Mouse (Mus musculus) MN1 (cell line): ENCODE measurements around the gene Cend1.
A peak's percentile ranks its signal among the peaks of the same experiment; 100 is the strongest.

Source experiments
- DNase-seq: peaks from one replicate; pipeline ENCODE4 v3.0.0-alpha.2; 2016; ENCODE audit warnings: low spot score

Gene Cend1

DNA sequence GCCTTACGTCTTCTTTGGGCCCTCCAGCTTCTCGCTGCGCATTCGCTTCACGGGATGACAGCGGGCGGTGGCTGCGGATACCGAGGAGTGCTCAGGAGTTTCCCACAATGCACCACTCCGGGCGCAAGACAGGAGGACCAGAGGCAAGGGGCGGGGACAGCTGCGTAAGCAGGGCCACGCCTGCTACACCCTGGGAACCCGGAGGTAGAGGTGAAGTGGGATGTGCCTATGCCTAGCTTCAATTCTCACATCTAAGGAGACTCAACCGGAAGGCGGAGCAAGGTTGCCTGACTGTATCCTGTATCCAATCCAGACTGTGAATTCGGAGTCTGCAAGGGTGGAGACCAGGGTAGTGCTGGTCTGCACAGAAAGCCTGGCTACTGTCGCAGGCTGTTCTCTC lies at the start of gene Cend1:
TSS of gene Cend1 (minus strand) at position 182 of the 400 bp plus-strand sequence.
- DNase-seq, result peak; percentile 93

DNA sequence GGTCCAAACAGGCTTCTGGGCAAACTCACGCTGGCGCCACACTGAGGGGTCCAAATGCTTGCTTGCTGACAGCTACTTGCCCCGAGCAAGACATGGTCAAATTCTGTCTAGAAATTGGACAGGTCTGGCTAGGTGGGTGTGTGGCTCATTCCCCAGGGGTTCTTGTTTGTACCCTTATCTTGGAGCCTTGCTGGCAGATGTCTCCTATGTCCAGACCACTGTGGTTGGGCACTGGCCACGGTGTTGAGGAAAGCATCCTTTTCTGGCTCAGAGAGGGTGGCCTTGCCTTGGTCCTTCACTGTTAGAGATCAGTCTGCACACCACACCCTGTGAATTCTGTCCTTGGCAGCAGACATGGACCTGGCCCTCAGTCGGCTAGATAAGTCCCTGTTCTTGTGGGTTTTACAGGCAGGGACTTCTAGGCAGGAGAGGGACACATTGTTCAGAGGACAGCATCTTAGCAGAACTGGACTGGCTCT lies 49.0 kb upstream of the Cend1 start:
- no peak for DNase-seq

DNA sequence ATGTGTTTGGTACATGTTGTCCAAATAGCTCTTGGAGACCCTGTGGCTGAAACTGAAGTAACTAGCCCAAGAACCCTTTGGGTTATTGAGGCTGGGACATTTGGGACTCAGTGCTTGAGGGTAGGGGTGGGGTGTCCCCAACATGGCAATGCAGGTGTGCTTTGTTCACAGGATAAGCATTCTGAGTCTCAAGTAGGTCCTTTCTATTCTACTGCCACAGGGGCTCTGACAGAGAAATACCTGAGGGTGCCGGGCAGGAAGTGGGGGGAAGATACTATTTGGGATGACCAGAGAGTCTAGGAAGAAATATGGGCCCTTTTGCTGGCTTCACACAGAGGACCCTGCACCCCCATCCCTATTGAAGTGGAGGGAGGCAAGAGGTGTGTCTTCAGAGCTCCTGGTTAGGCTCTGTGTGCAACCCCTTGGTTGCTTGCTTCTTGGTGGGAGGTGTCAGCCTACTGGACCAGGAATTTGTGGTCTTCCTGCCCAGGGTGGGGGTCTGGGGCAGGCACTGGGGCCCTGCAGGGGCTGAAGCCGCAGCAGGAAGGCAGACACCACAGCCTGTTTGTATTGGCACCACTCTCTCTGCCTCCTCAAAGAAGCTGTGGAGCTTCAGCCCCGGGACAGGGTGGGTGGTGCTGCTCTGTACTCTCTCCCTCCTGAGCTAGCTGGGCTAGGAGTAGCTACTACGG lies 48.4 kb upstream of the Cend1 start:
- DNase-seq, result no peak

DNA sequence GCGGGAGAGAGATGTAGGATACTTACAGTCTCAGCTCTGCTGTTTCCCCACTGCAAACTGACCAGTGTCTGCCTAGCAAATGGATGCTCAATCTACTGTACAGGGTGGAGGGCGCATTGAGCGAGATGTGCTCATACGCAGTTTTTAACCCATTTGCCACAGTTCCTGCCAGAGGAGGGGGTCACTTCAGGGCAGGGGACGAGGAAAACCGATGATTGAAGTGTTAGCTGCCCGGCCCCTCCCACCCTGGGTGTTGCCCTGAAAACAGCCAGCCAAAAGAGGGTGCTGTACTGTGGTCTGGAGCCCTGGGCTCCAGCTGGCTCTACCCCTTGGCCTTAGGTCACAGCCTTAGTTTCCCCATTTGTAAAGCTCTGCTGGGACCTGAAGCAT lies 47.7 kb upstream of the Cend1 start:
- no peak for DNase-seq

DNA sequence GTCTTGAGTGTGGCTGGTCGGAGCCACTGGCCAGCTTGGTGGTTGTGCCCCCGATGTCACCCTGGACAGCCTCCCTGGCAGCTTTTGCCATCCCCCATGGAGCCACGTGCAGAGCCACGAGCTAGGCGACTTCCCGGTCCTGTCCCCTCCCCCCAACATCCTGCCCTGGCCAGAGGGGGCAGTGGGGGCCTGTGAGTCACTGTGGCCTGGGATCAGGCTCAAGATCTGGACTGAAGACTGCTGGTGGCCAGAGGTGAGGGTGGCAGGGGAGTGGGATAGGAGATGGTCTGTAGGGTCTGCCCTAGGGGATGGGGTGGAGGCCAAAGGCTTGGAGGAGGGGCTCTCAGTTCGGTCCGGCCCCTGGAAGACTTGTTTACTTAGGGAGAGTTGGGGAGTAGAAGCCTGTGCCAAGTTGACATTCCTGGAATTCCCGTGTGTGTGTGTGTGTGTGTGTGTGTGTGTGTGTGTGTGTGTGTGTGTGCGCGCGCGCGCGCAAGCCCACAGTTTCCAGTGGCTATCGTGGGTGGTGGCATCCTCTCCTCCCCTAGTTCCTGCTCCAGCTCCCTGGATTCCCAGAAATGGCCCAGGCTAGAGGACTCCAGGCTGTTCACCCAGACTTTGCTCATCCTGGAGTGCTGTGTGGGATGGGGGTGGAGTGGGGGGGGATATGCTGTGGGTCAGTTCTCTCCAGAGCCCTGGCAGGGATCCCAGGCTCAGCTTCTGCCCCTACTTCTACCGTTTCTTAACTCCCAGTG lies 47.1 kb upstream of the Cend1 start:
- peak; percentile 86 for DNase-seq

DNA sequence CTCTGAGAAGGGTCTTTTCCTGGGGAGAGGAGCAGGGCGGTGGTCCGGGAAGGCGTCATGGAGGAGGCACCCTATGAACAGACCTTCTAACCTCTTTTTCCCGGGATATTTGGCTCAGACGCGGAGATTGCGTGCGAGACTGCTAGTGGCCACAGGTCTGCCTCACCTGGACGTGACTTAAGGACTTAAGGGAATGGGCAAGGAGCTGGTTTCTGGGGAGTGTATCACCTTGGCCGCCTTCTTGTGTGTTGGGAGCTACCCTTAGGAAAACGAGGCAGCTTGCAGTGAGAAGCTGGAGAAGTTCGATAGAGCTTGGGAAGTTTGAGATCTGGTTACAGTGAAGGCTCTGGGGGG lies 46.5 kb upstream of the Cend1 start:
- DNase-seq, result no peak

DNA sequence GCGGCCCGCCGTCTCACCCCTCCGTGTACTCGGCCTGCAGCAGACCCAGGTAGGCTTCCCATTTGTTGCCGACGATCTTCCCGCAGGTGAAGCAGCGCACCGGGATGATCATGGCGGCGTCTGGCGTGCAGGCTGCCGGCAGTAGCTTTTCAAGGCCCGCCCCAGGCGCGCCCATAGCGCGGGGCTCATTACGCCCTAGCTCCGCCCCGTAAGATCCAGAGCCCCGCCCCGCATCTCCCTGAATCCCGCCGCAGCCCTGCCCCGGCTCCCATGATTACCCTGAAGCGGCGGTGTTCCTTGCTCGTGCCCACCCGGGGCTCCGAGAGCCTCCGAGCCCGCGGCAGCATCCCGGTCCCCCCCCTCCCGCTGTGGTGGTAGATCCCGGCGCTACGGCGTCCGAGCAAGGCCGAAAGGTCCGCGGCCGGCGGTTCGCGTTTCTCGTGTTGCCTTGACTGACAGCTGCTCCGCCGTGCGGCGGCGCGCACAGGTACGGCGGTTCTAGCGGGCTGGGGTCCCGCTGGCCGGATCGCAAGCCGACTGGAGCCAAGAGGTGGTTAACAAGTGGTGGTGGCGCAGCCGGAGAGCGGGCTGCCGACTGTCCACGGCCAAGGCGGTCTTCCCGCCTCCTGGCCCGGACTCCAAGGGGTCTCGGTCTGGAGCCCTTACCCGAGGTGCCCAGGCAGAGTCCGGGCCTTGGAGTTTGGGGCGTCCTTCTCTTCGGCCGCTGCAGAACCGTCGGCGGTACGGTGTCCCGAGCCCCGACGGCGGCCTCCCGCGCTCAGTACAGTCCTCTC lies 45.9 kb upstream of the Cend1 start, which contains the start of the genes Polr2l and Tspan4:
TSS of gene Polr2l (minus strand) at position 122 of the 794 bp plus-strand sequence.
TSS of gene Tspan4 (plus strand) at position 230 of the 794 bp plus-strand sequence.
- DNase-seq, result peak; percentile 89

DNA sequence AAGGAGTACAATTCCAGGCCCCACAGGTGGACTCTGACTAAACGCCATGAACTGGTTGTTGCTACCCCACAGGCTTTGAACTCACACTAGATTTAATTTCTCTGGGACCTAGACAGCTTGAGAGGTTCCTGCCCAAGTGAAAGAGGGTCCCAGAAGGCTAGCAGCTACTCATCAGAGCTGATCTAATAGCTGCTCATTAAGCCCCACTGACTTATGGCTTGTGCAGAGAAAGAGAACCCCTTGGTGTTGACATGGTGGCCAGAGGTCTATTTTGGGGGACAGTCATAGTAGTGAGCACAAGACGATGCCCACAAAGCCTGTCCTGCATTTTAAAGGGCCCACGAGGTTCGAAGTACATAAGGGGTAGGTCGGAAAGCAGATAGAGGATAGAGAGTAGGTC lies 44.9 kb upstream of the Cend1 start:
- no peak for DNase-seq

DNA sequence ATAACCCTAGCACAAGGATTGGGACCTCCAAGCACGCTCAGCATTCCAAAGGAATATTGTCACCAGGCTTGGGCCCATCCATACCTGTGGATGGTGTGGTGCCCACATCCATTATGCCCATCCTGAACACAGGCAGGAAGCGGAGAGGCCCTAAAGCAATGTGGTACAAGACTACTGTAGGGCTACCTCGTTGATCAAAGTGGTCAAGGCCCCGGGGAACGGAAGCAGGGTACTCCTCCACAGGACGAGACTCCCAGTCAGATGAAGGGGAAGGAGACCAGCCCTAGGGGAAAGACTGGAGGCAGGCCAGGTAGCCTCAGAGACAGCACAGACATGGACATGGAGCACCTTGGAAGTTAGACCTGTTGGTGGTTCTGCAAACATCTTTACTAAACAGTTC lies 43.5 kb upstream of the Cend1 start:
- no peak for DNase-seq

DNA sequence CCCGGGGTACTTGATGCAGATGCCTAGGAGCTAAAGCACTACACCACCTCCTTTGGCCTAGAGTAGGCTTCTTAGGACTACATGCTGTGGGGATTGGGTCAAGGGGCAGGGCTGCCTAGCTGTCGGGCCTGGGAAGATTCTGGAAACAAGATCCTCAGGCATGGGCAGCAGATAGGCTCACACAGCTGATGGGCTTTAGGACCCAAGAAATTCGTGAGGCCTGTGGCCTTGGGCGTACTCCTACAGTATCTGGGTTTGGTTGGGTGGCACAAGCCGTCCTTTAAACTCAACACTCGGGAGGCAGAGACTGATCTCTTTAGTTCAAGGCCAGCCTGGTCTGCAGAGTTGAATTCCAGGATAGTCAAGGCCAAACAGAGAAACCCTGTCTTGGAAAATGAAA lies 42.9 kb upstream of the Cend1 start:
- no peak for DNase-seq

DNA sequence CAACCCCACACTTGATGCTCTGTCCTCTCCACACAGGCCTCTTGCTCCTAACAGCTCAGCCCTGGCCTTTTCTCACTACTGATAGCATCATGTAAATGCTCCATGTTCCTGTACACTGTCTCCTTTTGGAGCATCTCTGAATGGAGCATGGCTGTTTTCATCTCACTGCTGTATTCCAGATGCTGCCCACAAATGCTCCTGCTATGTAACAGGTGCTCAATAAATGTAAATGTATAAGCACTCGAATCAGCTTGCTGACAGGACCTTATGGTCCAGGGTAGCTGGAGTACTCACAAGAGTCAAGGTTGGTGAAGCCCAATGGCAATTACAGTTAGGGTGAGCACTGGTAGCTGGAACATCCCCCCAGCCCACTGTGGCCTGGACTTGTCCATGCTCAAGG lies 41.9 kb upstream of the Cend1 start:
- DNase-seq, result no peak

DNA sequence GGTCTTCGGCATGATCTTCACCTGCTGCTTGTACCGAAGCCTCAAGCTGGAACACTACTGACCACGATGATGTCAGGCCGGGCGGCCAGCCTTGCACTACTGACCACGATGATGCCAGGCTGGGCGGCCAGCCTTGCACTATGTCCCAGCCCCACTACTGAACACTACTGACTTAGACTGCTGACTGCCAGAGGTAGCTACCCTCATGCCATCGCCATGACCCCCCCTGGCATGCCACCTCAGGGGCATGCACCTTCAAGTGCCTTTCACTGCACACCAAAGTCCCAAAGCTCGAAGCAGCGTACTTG lies 41.3 kb upstream of the Cend1 start:
- no peak for DNase-seq

DNA sequence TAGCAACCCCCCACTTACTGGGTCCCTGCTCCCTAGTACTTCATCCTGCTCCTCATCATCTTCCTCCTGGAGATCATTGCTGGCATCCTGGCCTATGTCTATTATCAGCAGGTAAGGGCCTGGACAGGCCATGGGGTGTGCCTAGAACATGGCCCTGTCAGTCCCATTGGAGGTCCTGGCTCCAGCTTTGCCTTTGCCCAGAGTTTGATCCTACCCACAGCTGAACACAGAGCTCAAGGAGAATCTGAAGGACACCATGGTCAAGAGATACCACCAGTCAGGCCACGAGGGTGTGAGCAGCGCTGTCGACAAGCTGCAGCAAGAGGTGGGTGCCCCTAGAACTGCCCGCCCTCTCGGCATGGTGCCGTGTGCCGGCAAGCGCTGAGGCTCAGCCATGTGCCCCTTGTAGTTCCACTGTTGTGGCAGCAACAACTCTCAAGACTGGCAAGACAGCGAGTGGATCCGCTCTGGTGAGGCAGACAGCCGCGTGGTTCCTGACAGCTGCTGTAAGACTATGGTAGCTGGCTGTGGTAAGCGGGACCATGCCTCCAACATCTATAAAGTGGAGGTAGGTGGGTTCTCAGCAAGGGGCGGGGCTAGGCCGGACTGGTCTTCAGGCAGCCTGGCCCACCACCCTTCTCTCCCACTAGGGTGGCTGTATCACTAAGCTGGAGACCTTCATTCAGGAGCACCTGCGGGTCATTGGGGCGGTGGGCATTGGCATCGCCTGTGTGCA lies 40.8 kb upstream of the Cend1 start:
- DNase-seq, result no peak

DNA sequence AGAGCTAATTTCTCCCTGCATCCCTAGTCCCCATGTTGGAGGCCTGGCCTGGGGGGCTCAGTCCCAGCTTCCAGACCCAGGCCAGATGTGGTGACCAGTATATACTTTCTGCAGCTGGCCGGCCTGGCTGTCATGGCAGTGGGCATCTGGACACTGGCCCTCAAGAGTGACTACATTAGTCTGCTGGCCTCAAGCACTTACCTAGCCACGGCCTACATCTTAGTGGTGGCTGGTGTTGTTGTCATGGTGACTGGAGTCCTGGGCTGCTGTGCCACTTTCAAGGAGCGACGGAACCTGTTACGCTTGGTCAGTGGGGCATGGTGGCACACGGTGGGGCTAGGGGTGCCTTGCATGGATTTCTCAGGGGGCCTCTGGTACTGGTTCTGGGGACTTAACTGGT lies 40.1 kb upstream of the Cend1 start:
- DNase-seq, result peak; percentile 80

DNA sequence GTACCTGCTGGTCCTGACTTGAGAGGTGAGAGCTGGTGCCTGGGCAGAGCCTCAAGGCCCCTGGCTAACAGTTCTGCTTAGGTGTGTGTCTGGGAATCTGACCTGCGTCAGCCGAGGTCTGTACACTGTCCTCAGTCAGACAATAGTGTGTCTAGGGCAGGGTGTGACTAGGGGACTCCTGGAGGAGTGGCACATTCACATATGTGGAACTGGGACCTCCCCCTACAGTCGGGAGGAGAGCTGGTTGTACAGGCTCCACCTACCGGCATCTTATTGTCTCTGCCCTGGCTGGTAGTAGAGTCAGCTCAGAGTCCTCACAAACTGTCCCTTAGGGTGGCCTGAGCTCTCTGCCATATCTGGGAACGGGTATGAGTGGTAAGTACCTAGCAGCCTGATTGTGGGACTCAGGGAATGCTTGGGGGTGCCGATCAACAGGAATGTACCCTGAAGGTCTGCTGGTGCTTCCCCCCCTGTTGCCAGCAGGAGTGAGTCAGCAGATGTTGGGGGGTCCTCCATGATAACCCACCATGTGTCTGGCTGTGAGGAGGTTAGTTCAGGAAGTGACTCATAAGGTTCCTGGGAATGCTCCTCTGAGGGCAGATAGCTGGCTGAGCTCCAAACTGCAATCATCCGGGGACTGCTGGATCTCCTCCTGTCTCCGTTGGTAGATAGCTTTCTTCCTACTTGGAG lies 39.4 kb upstream of the Cend1 start:
- DNase-seq, result peak; percentile 94

DNA sequence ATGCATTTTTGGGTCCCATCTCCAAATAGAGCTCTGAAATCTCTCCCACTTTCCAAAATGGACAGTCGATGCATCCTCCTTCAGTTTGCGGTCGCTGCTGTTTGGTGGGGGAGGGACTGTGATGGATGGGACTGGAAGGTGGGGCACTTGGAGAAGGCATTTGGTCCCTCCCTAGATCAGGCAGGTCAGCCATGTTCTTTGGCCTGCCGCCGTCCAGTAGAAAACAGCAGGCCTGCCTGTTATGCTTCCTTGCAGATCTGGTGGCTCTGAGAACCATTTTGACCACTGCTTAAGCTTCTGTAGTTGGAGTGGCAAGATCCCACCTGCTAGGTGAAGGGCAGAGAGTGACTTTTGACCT lies 38.9 kb upstream of the Cend1 start:
- DNase-seq, result peak; percentile 55

DNA sequence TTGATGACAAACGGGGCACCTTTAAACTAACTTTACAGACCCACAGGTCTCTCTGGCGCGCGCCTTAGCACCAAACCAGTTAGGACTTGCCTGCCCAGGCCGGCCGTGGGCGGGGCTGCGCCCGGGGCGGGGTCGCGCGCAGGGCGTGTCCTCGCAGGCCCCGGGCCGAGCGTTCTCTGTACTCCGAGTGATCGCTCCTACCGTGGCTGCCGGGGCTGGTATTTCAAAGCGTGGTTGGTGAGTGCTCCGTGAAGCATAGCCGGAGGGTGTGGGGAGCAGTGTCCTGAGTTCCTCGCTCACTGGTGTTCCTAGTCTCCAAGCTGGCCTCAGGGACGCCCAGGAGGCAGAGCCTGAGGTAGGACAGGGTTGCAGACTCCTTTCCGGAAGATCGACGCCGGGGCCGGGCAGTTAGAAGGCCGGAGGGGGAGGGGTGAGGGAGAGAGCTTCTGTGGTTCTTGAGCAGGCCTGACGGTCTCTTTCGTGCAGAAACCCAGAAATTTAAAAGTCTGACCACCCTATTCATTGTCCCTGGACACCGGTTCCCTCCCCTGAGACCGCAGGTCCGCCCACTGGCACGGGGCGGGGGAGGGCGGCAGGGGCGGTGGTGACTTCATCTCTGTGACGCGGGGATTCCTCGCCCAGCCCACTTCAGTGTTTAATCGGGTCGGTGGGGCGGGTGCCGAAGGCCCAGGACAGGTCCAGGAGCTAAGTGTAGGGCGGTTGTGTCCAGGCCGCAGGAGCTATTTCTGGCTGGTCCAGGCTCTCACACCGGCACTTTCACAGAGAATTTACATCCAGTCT lies 38.1 kb upstream of the Cend1 start, which contains the start of gene Cd151:
TSS of gene Cd151 (plus strand) at position 163 of the 801 bp plus-strand sequence.
- peak; percentile 88 for DNase-seq

DNA sequence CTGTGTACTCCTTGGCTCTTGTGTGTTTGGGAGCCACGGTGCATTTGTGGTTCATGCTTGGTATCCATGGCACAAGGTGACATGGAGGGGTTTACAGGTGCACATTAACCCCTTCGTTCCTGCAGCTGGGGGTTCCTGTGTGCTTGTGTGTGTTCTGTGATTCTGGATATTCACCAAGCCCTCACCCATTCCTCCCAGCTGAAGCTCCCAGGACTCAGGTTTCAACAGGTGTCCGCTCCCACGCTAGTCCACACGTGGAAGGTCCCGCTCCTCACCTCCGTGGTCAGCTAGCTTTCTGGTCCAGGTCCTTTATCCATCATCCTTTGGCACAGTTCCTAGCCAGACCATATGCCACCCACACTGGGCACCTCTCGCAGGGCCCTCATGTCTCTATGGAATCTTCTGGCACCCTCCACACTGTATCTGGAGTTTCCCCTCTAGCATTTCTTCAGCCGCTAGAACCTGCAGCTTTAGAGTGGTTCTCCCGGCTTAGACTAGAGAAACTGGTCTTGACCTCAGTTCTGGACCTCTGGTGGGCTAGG lies 37.4 kb upstream of the Cend1 start:
- DNase-seq, result peak; percentile 51

DNA sequence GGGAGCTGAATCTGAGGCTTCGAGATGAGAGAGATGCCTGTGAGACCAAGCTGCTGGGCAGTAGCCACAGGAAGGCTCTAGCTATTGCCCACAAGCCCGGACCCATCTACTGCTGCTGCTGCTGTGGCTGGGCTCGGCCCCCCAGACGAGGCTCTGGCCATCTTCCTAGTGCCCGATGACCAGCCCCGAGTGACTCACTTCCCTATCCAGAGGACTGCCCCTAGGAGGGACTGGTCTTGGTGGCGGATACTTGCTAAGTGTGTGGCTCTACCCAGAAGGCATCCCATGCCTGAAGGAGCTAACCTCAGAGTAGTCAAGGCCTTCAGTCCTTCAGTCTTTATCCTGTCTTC lies 36.7 kb upstream of the Cend1 start:
- DNase-seq, result peak; percentile 75

DNA sequence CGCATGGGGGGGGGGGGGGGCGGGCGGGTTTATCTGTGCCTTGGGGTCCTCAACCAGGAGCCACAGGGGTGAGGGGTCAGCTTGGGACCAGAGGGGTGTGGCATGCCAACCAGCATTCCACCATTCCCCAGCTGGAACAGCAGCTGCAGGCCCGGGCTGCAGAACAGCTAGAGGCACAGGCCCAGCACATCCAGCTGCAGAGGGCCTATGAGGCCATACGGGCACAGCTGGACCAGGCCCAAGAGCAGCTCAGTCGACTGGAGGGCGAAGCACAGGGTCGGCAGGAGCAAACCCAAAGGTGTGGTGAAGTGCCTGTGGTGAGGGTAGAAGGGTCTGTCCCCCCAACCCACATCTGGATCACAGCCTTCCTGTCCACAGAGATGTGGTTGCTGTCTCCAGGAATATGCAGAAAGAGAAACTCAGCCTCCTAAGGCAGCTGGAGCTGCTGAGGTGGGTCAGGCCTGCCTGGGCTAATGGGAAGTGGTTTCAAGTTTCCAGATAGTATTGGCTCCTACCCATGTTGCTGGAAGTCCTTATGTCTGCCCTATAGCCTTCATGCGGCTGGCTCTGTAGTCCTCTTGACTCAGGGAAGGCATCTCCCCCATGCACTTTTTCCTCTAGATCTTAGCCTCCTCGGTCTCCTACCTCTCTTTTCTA lies 36.2 kb upstream of the Cend1 start:
- no peak for DNase-seq
